Mouse (Mus musculus): ENCODE results near the gene Abca4. TPM values are rescaled to one million over a fixed set of nuclear protein-coding genes. Genes with fewer than 3 reads are reported as not detected.

Abca4 gene
- polyA plus RNA-seq, 1 experiment from 2014 or later: 1.5 TPM

GRCm38 (mm10) chr3:122047921-122048861 lies 3.9 kb downstream of the Abca4 start:
- DNase-seq (ENCODE audit: low read depth, low spot score) (peak; percentile 62), ATAC-seq (peak; percentile 37)
- in situ Hi-C loops (cut with MboI; ENCODE audit: low pct_unique_long_range_greater_than_20kb): loop anchor here (5.0 kb wide), 1 partner anchor 54 kb away; no protein-coding TSS in a partner anchor
- H3K27me3 ChIP-seq: no peaks in the 10 kb centered on the region
- CTCF ChIA-PET: interaction anchor here (0.7 to 1.1 kb wide), 3 partner anchors 12 to 149 kb away, joined by 3 read pairs; no protein-coding TSS in a partner anchor
- no peak for TF ChIP-seq CTCF (IDR thresholded peaks at IDR 0.05)
- POLR2A ChIA-PET: interaction anchor here (1.0 to 1.5 kb wide), 2 partner anchors 11 to 35 kb away, joined by 3 to 4 read pairs; no protein-coding TSS in a partner anchor

- no peak for TF ChIP-seq CTCF (IDR thresholded peaks at IDR 0.05)
- in situ Hi-C loops (cut with MboI; ENCODE audit: low pct_unique_long_range_greater_than_20kb): loop anchor here (5.0 kb wide), 1 partner anchor 53 kb away; no protein-coding TSS in a partner anchor
- H3K27me3 ChIP-seq: no peaks in the 10 kb centered on the region
- DNase-seq (ENCODE audit: low read depth, low spot score): no peak
- ChIA-PET POLR2A (no interaction called here), CTCF (interaction anchor here (0.8 to 1.1 kb wide), 2 partner anchors 54 to 150 kb away, joined by 3 read pairs; no protein-coding TSS in a partner anchor)
- peak; percentile 22 for ATAC-seq
These were observed 4.9 kb downstream of the Abca4 start for GRCm38 (mm10) chr3:122049158-122049557.

- H3K27me3 ChIP-seq: no peaks in the 10 kb centered on the region
- DNase-seq (ENCODE audit: low read depth, low spot score): no peak
- CTCF ChIA-PET: interaction anchor here (1.4 kb wide), 1 partner anchor 61 kb away, joined by 3 read pairs; no protein-coding TSS in a partner anchor
- in situ Hi-C loops (cut with MboI; ENCODE audit: low pct_unique_long_range_greater_than_20kb): no loop called here
- no peak for ATAC-seq
- TF ChIP-seq CTCF (IDR thresholded peaks at IDR 0.05): no peak
- POLR2A ChIA-PET: no interaction called here
These were observed 14.4 kb downstream of the Abca4 start for GRCm38 (mm10) chr3:122058439-122059198.

GRCm38 (mm10) chr3:122062586-122062985 lies 18.3 kb downstream of the Abca4 start:
- ChIA-PET CTCF (interaction anchor here (1.0 to 1.7 kb wide), 2 partner anchors 10 kb away, joined by 3 to 4 read pairs; no protein-coding TSS in a partner anchor), POLR2A (interaction anchor here (0.9 kb wide), 1 partner anchor 139 kb away, joined by 3 read pairs; no protein-coding TSS in a partner anchor)
- TF ChIP-seq CTCF (IDR thresholded peaks at IDR 0.05): no peak
- no peaks in the 10 kb centered on the region for H3K27me3 ChIP-seq
- in situ Hi-C loops (cut with MboI; ENCODE audit: low pct_unique_long_range_greater_than_20kb): no loop called here
- no peak for ATAC-seq
- no peak for DNase-seq (ENCODE audit: low read depth, low spot score)

GRCm38 (mm10) chr3:122064556-122065410 lies 20.5 kb downstream of the Abca4 start:
- in situ Hi-C loops (cut with MboI; ENCODE audit: low pct_unique_long_range_greater_than_20kb): no loop called here
- no peaks in the 10 kb centered on the region for H3K27me3 ChIP-seq
- DNase-seq (ENCODE audit: low read depth, low spot score) (no peak), ATAC-seq (no peak)
- TF ChIP-seq CTCF (IDR thresholded peaks at IDR 0.05): no peak
- POLR2A ChIA-PET: interaction anchor here (0.6 to 0.7 kb wide), 2 partner anchors 67 to 178 kb away, joined by 3 read pairs; no protein-coding TSS in a partner anchor
- CTCF ChIA-PET: interaction anchor here (1.0 kb wide), 1 partner anchor 10 kb away, joined by 3 read pairs; no protein-coding TSS in a partner anchor

GRCm38 (mm10) chr3:122071769-122072168 lies 27.5 kb downstream of the Abca4 start:
- in situ Hi-C loops (cut with MboI; ENCODE audit: low pct_unique_long_range_greater_than_20kb): no loop called here
- DNase-seq (ENCODE audit: low read depth, low spot score) (no peak), ATAC-seq (no peak)
- H3K27me3 ChIP-seq: no peaks in the 10 kb centered on the region
- CTCF ChIA-PET: interaction anchor here (1.2 kb wide), 1 partner anchor 9 kb away, joined by 3 read pairs; no protein-coding TSS in a partner anchor
- POLR2A ChIA-PET: no interaction called here
- TF ChIP-seq CTCF (IDR thresholded peaks at IDR 0.05): no peak

- no peak for TF ChIP-seq CTCF (IDR thresholded peaks at IDR 0.05)
- H3K27me3 ChIP-seq: no peaks in the 10 kb centered on the region
- ChIA-PET POLR2A (interaction anchor here (0.6 to 1.1 kb wide), 3 partner anchors 60 to 105 kb away, joined by 3 to 5 read pairs (median 3); no protein-coding TSS in a partner anchor), CTCF (interaction anchor here (1.1 to 1.6 kb wide), 4 partner anchors 10 to 47 kb away, joined by 3 read pairs; no protein-coding TSS in a partner anchor)
- no peak for DNase-seq (ENCODE audit: low read depth, low spot score)
- in situ Hi-C loops (cut with MboI; ENCODE audit: low pct_unique_long_range_greater_than_20kb): no loop called here
- ATAC-seq: no peak
These were observed 28.7 kb downstream of the Abca4 start for GRCm38 (mm10) chr3:122072646-122073571.

GRCm38 (mm10) chr3:122073595-122073994 lies 29.4 kb downstream of the Abca4 start:
- in situ Hi-C loops (cut with MboI; ENCODE audit: low pct_unique_long_range_greater_than_20kb): no loop called here
- no peak for ATAC-seq
- DNase-seq (ENCODE audit: low read depth, low spot score): no peak
- CTCF ChIA-PET: interaction anchor here (1.1 to 1.6 kb wide), 3 partner anchors 9 to 48 kb away, joined by 3 read pairs; no protein-coding TSS in a partner anchor
- TF ChIP-seq CTCF (IDR thresholded peaks at IDR 0.05): no peak
- no peaks in the 10 kb centered on the region for H3K27me3 ChIP-seq
- POLR2A ChIA-PET: interaction anchor here (0.8 to 1.0 kb wide), 2 partner anchors 10 to 59 kb away, joined by 3 to 5 read pairs; no protein-coding TSS in a partner anchor
